Mouse (Mus musculus) lung, embryonic 14.5 days (tissue): ENCODE data around the gene Plk5. TPM values are rescaled to one million over a fixed set of nuclear protein-coding genes. Genes with fewer than 3 reads are reported as not detected.

Experiments
- ATAC-seq: fragments of 200-750 bp; cut with Nextera tagmentation; 2 replicates; pipeline ENCODE4 v1.8.0; 2017; ENCODE audit warnings: mild to moderate bottlenecking, moderate TSS enrichment, moderate library complexity; ENCODE audit not compliant: insufficient read depth
- DNase-seq: peaks from one replicate; pipeline ENCODE4 v3.0.0-alpha.2; 2015
- H3K27ac ChIP-seq: fragments of 300-500 bp; sonication (generic); 2 replicates; pipeline ENCODE4 v1.5.1; 2014; ENCODE audit warnings: low read depth, mild to moderate bottlenecking, moderate library complexity
- H3K27me3 ChIP-seq: fragments of 300-500 bp; sonication (generic); 2 replicates; pipeline ENCODE4 v1.6.1; 2014; ENCODE audit warnings: low read length, control low read depth; ENCODE audit not compliant: insufficient read depth
- H3K36me3 ChIP-seq: fragments of 300-500 bp; sonication (generic); 2 replicates; pipeline ENCODE4 v1.6.1; 2014; ENCODE audit warnings: control low read depth; ENCODE audit not compliant: insufficient read depth
- H3K4me1 ChIP-seq: fragments of 300-500 bp; sonication (generic); 2 replicates; pipeline ENCODE4 v1.6.1; 2014; ENCODE audit warnings: antibody characterized with exemption, control low read depth; ENCODE audit not compliant: insufficient read depth
- H3K4me2 ChIP-seq: fragments of 300-500 bp; sonication (generic); 2 replicates; pipeline ENCODE4 v1.6.1; 2014; ENCODE audit warnings: mild to moderate bottlenecking
- H3K4me3 ChIP-seq: fragments of 300-500 bp; sonication (generic); 2 replicates; pipeline ENCODE4 v1.5.1; 2014; ENCODE audit warnings: low read depth, low read length
- H3K9ac ChIP-seq: fragments of 300-500 bp; sonication (generic); 2 replicates; pipeline ENCODE4 v1.6.1; 2014
- H3K9me3 ChIP-seq: fragments of 300-500 bp; sonication (generic); 2 replicates; pipeline ENCODE4 v1.6.1; 2016; ENCODE audit warnings: low read depth, low read length, control low read depth
- CTCF ChIP-seq: IDR thresholded peaks from 2 replicates; pipeline ENCODE4 v1.5.1; 2016; ENCODE audit warnings: antibody characterized with exemption, low read depth
- WGBS: fragments of 180-500 bp; shearing (Covaris S2); extraction: QIAGEN DNeasy Blood & Tissue Kit; methylation state at CpG from one replicate; pipeline ENCODE4 v1.1.7; 2014; 5-methylcytosine and 5-hydroxymethylcytosine counted together
- polyA plus RNA-seq: library from polyadenylated mRNA; unstranded; fragments of >200 nt; fragmentation: Nextera tagmentation; extraction: Ambion mirVana; gene quantifications from 2 replicates; pipeline ENCODE4 v1.2.1, GENCODE M21; 2014

Plk5 gene
- polyA plus RNA-seq, result 0.61 and 0.77 TPM in 2 replicates

DNA sequence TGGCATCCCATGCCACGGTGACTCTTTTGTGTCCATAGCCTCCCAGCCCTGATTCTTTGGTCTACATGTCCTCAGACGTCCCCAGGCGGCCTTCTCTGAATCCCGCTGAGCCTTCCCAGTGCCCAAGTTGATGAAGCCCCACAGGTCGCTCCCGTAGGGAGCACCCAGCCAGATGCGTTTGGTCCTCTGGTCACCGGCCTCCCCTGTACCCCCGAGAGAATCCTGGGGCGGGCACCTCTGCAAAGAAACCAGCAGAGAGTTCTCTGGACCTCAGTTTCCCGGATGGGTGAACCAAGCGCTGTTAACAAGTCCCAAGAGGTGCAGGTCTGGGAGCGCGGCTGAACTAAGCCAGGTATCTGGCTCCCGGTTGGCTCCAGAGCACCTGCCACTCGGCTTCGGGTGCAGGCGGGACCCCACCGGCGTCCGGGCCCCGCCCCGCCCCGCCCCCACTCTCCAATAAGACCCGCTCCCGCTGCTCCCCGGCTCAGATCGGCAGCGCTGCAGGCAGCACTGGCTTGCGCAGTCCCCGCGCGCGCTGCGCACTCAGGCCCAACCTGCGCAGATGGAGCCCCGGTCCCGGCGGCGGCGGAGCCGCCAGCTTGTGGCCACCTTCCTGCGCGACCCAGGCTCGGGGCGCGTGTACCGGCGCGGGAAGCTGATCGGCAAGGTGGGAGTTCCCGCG is at the start of gene Plk5:
Gene Plk5, plus strand, starts transcription at position 459 of the 682 bp plus-strand sequence.
- no peak for DNase-seq
- H3K4me3 ChIP-seq, result peak within 1 kb of the TSS; percentile 36

DNA sequence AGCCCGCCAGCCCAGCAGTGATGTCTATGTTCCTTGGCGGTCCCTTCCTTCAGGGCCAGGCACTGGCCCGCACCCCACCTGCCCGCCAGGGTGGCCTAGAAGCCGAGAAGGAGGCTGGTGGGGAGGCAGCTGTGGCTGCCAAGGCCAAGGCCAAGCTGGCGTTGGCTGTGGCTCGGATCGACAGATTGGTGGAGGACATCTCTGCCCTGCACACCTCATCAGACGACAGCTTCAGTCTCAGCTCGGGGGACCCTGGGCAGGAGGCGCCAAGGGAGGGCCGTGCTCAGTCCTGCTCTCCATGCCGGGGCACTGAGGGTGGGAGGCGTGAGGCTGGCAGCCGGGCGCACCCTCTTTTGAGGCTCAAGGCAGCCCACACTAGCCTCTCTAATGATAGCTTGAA is 44.7 kb upstream of the Plk5 start:
- H3K27me3 ChIP-seq, result peaks cover 63% of the 10 kb centered on the region
- no peak overlapping the region for H3K27ac ChIP-seq
- H3K9me3 ChIP-seq, result no peaks in the 10 kb centered on the region
- no peaks in the 10 kb centered on the region for H3K36me3 ChIP-seq
- DNase-seq, result no peak
- no peaks in the 10 kb centered on the region for H3K4me1 ChIP-seq
- H3K4me2 ChIP-seq, result no peak overlapping the region
- TF ChIP-seq CTCF, result no peak
- no peak overlapping the region for H3K4me3 ChIP-seq
- WGBS, result 73% methylated on average over 16 of the region's 16 CpGs
- ATAC-seq, result no peak
- H3K9ac ChIP-seq, result no peak overlapping the region

More for the DNA sequence above, at the start of gene Plk5:
- H3K9me3 ChIP-seq, result no peaks in the 10 kb centered on the region
- 1% methylated on average over 53 of the region's 53 CpGs for WGBS
- peaks cover 5% of the 10 kb centered on the region; the same call in 1 of the 2 replicates for H3K4me1 ChIP-seq
- H3K27ac ChIP-seq, result no peak within 1 kb of the TSS
- no peaks in the 10 kb centered on the region for H3K36me3 ChIP-seq
- no peak for TF ChIP-seq CTCF
- no peak within 1 kb of the TSS for H3K9ac ChIP-seq
- peaks cover 71% of the 10 kb centered on the region for H3K27me3 ChIP-seq
- H3K4me2 ChIP-seq, result peak within 1 kb of the TSS; percentile 63
- ATAC-seq, result no peak

DNA sequence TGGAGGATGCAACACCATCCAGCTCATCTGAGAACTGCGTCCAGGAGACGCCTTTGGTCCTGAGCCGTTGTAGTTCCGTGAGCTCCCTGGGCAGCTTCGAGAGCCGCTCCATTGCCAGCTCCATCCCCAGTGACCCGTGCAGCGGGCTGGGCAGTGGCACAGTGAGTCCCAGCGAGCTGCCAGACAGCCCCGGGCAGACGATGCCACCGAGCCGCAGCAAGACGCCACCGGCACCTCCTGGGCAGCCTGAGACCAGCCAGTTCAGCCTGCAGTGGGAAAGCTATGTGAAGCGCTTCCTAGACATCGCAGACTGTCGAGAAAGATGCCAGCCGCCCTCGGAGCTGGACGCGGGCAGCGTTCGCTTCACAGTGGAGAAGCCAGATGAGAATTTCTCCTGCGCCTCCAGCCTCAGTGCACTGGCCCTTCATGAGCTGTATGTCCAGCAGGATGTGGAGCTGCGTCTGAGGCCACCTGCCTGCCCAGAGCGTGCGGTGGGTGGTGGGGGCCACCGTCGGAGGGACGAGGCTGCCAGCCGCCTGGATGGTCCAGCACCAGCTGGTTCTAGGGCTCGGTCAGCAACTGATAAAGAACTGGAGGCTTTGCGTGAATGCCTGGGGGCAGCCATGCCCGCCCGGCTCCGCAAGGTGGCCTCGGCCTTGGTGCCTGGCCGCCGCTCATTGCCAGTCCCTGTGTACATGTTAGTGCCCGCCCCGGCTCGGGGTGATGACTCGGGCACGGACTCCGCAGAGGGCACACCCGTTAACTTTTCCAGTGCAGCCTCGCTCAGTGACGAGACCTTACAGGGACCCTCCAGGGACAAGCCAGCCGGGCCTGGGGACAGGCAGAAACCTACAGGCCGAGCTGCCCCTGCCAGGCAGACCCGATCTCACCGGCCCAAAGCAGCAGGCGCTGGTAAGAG is 43.4 kb upstream of the Plk5 start:
- no peak overlapping the region for H3K4me3 ChIP-seq
- no peaks in the 10 kb centered on the region for H3K9me3 ChIP-seq
- 54% methylated on average over 54 of the region's 54 CpGs for WGBS
- no peak for DNase-seq
- peaks cover 71% of the 10 kb centered on the region for H3K27me3 ChIP-seq
- no peak for ATAC-seq
- H3K4me2 ChIP-seq, result no peak overlapping the region
- no peaks in the 10 kb centered on the region for H3K4me1 ChIP-seq
- TF ChIP-seq CTCF, result no peak
- peaks cover 6% of the 10 kb centered on the region; the same call in 1 of the 2 replicates for H3K36me3 ChIP-seq
- no peak overlapping the region for H3K9ac ChIP-seq
- H3K27ac ChIP-seq, result no peak overlapping the region

DNA sequence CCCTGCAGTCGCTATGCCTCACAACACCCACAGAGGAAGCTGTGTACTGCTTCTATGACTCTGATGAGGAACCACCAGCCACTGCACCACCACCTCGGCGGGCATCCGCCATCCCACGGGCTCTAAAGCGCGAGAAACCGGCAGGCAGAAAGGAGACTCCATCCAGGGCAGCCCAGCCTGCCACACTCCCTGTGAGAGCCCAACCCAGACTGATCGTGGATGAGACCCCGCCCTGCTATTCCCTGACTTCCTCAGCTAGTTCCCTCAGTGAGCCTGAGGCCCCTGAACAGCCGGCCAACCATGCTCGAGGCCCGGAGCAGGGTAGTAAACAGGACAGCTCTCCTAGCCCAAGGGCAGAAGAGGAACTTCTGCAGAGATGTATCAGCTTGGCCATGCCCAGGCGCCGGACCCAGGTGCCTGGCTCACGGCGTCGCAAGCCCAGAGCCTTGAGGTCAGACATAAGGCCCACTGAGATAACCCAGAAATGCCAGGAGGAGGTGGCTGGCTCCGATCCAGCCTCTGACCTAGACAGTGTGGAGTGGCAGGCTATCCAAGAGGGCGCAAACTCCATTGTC is 42.5 kb upstream of the Plk5 start:
- ATAC-seq (no peak), DNase-seq (peak; percentile 34)
- TF ChIP-seq CTCF, result no peak
- no peaks in the 10 kb centered on the region for H3K4me1 ChIP-seq
- no peak overlapping the region for H3K27ac ChIP-seq
- WGBS, result 34% methylated on average over 20 of the region's 20 CpGs
- no peak overlapping the region for H3K9ac ChIP-seq
- peaks cover 71% of the 10 kb centered on the region for H3K27me3 ChIP-seq
- H3K4me2 ChIP-seq, result no peak overlapping the region
- peaks cover 15% of the 10 kb centered on the region; the same call in 1 of the 2 replicates for H3K36me3 ChIP-seq
- no peak overlapping the region for H3K4me3 ChIP-seq
- H3K9me3 ChIP-seq, result no peaks in the 10 kb centered on the region

DNA sequence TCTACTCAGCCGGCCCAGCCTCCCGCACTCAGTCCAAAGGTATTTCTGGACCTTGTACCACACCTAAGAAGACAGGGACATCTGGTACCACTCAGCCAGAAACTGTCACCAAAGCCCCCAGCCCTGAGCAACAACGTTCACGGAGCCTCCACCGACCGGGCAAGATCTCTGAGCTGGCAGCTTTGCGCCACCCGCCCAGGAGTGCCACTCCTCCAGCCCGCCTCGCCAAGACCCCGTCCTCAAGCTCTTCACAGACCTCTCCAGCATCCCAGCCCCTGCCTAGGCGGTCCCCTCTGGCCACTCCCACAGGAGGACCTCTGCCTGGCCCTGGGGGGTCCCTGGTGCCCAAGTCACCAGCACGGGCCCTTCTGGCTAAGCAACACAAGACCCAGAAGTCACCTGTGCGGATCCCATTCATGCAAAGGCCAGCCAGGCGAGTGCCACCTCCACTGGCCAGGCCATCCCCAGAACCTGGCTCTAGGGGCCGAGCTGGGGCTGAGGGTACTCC is 41.7 kb upstream of the Plk5 start:
- no peak for TF ChIP-seq CTCF

DNA sequence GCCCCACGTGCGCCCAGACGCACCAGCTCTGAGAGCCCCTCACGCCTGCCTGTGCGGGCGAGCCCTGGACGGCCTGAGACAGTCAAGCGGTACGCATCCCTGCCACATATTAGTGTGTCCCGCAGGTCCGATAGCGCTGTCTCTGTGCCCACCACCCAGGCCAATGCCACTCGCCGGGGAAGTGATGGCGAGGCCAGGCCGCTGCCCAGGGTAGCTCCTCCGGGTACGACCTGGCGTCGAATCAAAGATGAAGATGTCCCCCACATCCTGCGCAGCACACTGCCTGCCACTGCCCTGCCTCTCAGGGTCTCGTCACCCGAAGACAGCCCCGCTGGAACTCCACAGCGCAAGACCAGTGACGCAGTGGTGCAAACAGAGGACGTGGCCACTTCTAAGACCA is 40.9 kb upstream of the Plk5 start:
- 37% methylated on average over 27 of the region's 27 CpGs for whole genome bisulfite sequencing
- H3K4me3 ChIP-seq, result no peak overlapping the region

More for the DNA sequence above, 41.7 kb upstream of the Plk5 start:
- Histone ChIP-seq H3K4me1 (0 out of 2 replicates have a peak, but pooled peaks cover 1% of the 10 kb centered on the region), H3K27me3 (peaks cover 71% of the 10 kb centered on the region), H3K9me3 (no peaks in the 10 kb centered on the region), H3K4me3 (no peak overlapping the region), H3K9ac (no peak overlapping the region), H3K4me2 (no peak overlapping the region), H3K36me3 (peaks cover 18% of the 10 kb centered on the region; the same call in 1 of the 2 replicates), H3K27ac (no peak overlapping the region)
- DNase-seq (no peak), ATAC-seq (no peak)
- WGBS, result 39% methylated on average over 16 of the region's 16 CpGs

More for the DNA sequence above, 40.9 kb upstream of the Plk5 start:
- ATAC-seq (no peak), DNase-seq (no peak)
- Histone ChIP-seq H3K4me1 (0 out of 2 replicates have a peak, but pooled peaks cover 3% of the 10 kb centered on the region), H3K9me3 (no peaks in the 10 kb centered on the region), H3K36me3 (peaks cover 18% of the 10 kb centered on the region; the same call in 1 of the 2 replicates), H3K4me2 (no peak overlapping the region), H3K27ac (no peak overlapping the region), H3K27me3 (peaks cover 70% of the 10 kb centered on the region), H3K9ac (no peak overlapping the region)
- TF ChIP-seq CTCF, result no peak
